Mouse (Mus musculus): ENCODE data around the gene P2rx5. TPM values are rescaled to one million over a fixed set of nuclear protein-coding genes. Genes with fewer than 3 reads are reported as not detected.

Gene P2rx5
- polyA plus RNA-seq, 1 experiment from 2014 or later: 0.41 TPM

DNA sequence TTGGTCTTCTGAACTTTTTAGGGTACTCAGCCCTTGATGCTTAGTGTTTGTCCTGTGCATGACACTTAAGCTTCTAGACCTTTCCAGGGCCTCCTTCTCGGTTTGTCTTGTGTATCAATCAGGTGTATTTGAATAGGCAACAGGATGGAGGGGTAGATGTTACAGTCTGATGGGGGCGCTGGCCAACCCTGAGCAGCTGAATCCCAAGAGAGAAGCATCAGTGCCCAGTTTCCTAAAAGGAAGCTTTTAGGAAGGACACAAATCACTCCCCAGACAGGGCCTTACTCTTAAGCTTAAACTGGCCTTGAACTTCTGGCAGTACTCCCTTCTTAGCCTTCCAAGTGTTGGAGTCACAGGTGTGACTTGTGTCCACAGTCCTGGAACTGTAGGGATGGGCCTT lies 17.7 kb downstream of the P2rx5 start:
- Histone ChIP-seq H3K27me3 (ENCODE audit: insufficient read depth, poor library complexity, severe bottlenecking) (no peaks in the 10 kb centered on the region), H3K4me1 (peaks cover 25% of the 10 kb centered on the region), H3K27ac (peak overlapping the region; percentile 97), H3K4me3 (peak overlapping the region; percentile 97), H3K36me3 (peaks cover 35% of the 10 kb centered on the region), H3K9me3 (no peaks in the 10 kb centered on the region)
- 3% methylated on average over 2 of the region's 2 CpGs for WGBS
- no peak for DNase-seq (ENCODE audit: low spot score)

DNA sequence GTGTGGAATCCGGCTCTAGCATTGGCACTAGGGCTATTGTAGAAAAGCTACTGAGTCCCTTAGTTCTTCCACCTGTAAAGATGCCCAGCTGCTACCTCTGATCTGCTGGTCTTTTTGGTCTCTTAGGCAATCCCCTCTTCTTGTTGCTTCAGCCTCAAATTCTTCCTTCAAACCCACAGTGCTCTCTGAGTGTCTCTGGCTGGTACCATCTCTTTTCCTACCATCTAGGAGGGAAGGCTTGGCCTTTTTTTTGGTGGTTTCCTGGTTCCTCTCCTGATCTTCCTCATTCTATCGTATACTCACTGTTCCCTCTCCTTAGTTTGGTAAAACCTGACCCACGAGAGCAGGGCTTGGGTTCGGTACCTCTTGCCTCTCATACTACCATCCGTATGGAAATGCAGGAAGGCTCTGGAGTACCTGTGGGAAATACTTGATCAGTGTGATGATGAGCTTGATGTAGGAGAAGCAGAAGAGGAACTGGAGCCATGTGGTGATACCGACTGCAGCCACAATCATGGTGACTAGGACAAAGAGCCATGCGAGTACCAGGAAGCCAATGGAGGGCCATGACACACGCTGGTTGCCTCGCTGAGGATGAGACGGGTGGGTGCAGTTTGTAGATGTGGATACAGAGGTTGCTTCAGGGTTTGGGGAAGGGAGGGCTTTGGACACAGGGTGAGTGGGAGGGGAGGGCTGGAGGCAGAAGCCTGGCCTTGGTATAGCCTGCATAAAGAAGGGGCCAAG lies 25.8 kb downstream of the P2rx5 start:
- WGBS: 89% methylated on average over 10 of the region's 10 CpGs
- Histone ChIP-seq H3K27me3 (ENCODE audit: insufficient read depth, poor library complexity, severe bottlenecking) (no peaks in the 10 kb centered on the region), H3K27ac (no peak overlapping the region), H3K4me1 (no peaks in the 10 kb centered on the region), H3K4me3 (no peak overlapping the region), H3K9me3 (no peaks in the 10 kb centered on the region), H3K36me3 (peaks cover 72% of the 10 kb centered on the region)
- DNase-seq (ENCODE audit: low spot score): no peak

DNA sequence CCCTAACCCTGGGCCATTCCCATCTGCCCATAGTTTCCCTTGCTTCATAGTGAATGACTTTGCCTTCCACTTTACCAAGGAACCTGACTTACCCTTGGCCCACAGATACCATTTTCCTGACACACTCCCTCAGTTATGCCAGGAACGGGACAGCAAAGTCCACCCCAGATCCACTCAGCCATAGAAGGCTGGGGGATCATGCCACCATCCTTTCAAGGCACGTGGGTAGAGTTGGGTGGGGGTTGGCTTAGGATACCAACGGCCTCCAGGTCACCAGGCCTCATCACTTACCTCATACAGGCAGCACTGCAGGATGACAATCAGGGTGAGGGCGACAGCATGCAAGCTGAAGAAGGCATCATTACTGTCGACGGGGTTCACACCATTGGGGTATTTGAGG lies 27.0 kb downstream of the P2rx5 start:
- 84% methylated on average over 6 of the region's 6 CpGs for WGBS
- Histone ChIP-seq H3K9me3 (no peaks in the 10 kb centered on the region), H3K4me3 (no peak overlapping the region), H3K27ac (no peak overlapping the region), H3K36me3 (peaks cover 77% of the 10 kb centered on the region), H3K27me3 (ENCODE audit: insufficient read depth, poor library complexity, severe bottlenecking) (no peaks in the 10 kb centered on the region), H3K4me1 (no peaks in the 10 kb centered on the region)
- DNase-seq (ENCODE audit: low spot score): no peak

DNA sequence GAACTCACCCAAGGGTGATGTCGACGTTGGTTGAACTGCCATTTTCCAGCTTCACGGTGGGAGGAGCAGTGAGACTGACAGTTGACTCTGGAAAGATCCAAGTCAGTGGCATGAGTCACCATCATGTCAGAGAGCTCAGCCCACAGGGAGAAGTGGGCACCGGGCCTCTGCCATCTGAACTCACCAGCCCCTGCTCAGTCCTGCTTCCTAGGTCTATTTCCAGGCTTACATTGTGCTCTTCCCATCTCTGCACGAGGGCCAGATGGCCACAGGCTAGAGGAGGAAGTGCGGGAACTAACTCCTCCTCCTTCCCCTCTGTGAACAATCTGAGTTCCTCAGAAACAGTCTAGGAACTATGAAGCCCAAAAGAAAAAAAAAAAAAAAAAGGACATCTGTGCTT lies 32.8 kb downstream of the P2rx5 start:
- Histone ChIP-seq H3K27me3 (ENCODE audit: insufficient read depth, poor library complexity, severe bottlenecking) (no peaks in the 10 kb centered on the region), H3K4me3 (no peak overlapping the region), H3K27ac (no peak overlapping the region), H3K4me1 (peaks cover 4% of the 10 kb centered on the region; the same call in 1 of the 2 replicates), H3K36me3 (peaks cover 38% of the 10 kb centered on the region), H3K9me3 (no peaks in the 10 kb centered on the region)
- no peak for DNase-seq (ENCODE audit: low spot score)
- 75% methylated on average over 6 of the region's 6 CpGs for WGBS

DNA sequence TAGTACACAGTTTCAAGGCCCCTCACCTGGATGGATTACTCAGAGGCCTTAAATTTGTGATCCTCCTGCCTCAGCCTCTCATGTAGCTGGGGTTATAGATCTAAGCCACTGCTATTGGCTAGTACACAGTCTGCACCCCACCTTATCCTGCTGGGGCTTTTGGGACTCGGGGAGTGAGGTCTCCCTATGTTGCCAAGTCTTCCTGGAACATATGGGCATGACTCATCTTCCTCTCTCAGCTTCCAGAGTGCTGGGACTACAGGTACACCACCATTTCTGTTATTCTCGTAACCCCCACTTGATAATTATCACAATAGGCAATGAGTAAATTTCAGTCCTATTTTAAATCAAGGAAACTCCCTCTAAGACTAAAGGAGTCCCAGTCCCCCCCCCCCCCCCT lies 34.2 kb downstream of the P2rx5 start:
- H3K4me1 ChIP-seq: peaks cover 6% of the 10 kb centered on the region; the same call in 1 of the 2 replicates
- no peak overlapping the region for H3K4me3 ChIP-seq
- H3K27me3 ChIP-seq (ENCODE audit: insufficient read depth, poor library complexity, severe bottlenecking): no peaks in the 10 kb centered on the region
- peaks cover 28% of the 10 kb centered on the region for H3K36me3 ChIP-seq
- DNase-seq (ENCODE audit: low spot score): no peak
- no peaks in the 10 kb centered on the region for H3K9me3 ChIP-seq
- H3K27ac ChIP-seq: no peak overlapping the region
- 78% methylated on average over 2 of the region's 2 CpGs for WGBS

DNA sequence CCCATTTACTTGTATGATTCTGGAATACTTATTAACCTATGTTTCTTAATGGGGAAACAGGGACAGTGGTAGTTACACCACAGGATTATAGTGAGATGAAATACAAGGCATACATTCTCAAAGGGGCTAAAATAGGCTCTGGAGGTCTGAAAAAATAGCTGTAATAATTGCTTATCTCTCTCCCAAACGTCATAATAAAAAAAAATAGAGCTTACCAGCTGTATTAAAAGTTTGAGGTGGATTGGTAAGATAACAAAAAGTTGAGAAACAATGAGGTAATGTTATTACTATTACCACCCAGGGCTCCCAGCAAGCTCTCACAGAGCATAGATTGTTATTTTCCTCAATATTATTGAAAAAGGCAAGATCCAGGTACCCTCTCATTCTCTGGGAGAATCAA lies 38.0 kb downstream of the P2rx5 start:
- Histone ChIP-seq H3K9me3 (no peaks in the 10 kb centered on the region), H3K36me3 (0 out of 2 replicates have a peak, but pooled peaks cover 7% of the 10 kb centered on the region), H3K4me3 (peak overlapping the region; percentile 87), H3K27me3 (ENCODE audit: insufficient read depth, poor library complexity, severe bottlenecking) (no peaks in the 10 kb centered on the region), H3K27ac (peak overlapping the region; percentile 87), H3K4me1 (peaks cover 12% of the 10 kb centered on the region; the same call in 1 of the 2 replicates)
- WGBS: 7% methylated on average over 1 of the region's 1 CpGs
- DNase-seq (ENCODE audit: low spot score): no peak

DNA sequence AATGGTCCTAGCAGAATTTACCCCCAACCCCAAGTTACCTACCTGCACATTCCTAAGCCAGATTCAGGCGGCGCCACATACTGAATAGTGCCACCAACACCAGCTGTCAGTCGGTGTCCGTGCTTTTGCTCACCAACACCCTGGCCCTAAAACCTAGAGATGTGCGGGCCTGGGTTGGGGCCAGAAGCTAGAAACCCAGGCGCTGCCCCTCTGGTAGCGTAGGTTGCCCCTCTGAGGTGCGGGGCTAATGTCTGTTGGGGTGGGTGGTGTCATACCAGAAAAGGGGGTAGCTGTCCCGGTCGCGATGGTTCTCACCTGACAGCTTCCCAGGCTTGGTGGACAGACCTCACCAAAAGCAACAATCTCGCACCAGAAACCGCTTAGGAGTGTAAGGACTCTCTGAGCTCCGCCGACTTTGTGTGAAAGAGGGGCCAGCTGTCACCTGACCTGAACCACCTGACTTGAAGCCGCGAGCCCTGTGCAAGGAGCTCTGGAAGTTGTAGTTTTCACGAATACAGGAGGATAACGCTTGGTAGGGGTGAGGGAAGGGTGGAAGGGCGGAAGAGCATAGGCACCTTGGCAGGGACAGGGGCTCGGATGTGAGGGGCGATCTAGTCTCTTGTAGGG lies 38.5 kb downstream of the P2rx5 start, which contains the start of gene Ctns:
Gene Ctns (minus strand): TSS at position 440 of the 627 bp plus-strand sequence.
- H3K4me3 ChIP-seq: peak within 1 kb of the TSS; percentile 87
- WGBS: 2% methylated on average over 22 of the region's 22 CpGs
- peak; percentile 97 for DNase-seq (ENCODE audit: low spot score)
- H3K9me3 ChIP-seq: no peaks in the 10 kb centered on the region
- no peaks in the 10 kb centered on the region for H3K27me3 ChIP-seq (ENCODE audit: insufficient read depth, poor library complexity, severe bottlenecking)
- H3K36me3 ChIP-seq: 0 out of 2 replicates have a peak, but pooled peaks cover 7% of the 10 kb centered on the region
- peaks cover 12% of the 10 kb centered on the region; the same call in 1 of the 2 replicates for H3K4me1 ChIP-seq
- H3K27ac ChIP-seq: peak within 1 kb of the TSS; percentile 87

DNA sequence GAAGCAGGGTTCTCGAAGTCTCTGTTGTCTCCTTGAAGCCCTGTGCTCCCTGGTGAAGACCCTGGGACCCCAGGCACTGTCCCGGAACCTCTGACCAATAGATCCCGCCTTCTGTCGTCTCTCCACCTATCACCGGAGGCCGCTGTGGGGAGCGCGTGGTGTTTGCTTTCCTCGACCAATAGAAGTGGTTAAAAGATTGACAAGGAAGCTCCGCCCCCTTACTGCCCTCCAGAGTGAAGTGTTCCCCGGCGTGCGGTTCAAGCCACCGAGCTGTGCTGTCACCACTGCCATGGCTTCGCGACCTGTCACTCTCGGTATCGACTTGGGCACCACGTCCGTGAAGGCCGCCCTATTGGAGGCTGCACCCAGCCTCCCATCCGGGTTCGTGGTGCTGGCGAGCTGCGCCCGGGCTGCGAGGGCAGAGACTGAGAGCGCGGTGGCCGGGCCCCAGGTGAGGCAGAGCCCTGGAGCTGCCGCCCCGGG lies 39.0 kb downstream of the P2rx5 start, which contains the start of gene Shpk:
Gene Shpk (plus strand): TSS at position 231 of the 483 bp plus-strand sequence.
- Histone ChIP-seq H3K4me1 (peaks cover 12% of the 10 kb centered on the region; the same call in 1 of the 2 replicates), H3K4me3 (peak within 1 kb of the TSS; percentile 87), H3K27me3 (ENCODE audit: insufficient read depth, poor library complexity, severe bottlenecking) (no peaks in the 10 kb centered on the region), H3K36me3 (0 out of 2 replicates have a peak, but pooled peaks cover 6% of the 10 kb centered on the region), H3K9me3 (no peaks in the 10 kb centered on the region), H3K27ac (peak within 1 kb of the TSS; percentile 87)
- peak; percentile 98 for DNase-seq (ENCODE audit: low spot score)
- under 1% methylated on average over 32 of the region's 32 CpGs for WGBS

DNA sequence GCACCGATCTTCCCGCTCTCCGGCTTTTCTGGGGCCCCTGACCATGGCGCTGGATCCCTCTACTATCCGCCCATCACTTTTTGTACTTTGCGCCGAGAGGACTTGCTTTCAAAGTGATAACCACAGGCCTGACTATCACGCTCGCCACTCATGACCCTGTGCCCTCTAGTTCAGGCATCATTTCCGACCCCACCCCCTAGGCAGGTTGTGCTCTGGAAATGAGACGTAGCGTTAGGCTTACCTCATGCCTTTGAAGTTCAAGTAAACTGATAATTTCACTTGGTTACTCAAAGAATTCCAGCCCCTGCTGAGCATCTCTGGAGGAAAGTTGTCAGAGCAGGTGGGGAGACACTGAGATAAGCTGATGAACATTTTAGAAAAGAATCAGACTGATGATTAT lies 39.7 kb downstream of the P2rx5 start:
- 0 out of 2 replicates have a peak, but pooled peaks cover 4% of the 10 kb centered on the region for H3K36me3 ChIP-seq
- WGBS: 3% methylated on average over 12 of the region's 12 CpGs
- no peaks in the 10 kb centered on the region for H3K9me3 ChIP-seq
- DNase-seq (ENCODE audit: low spot score): no peak
- no peaks in the 10 kb centered on the region for H3K27me3 ChIP-seq (ENCODE audit: insufficient read depth, poor library complexity, severe bottlenecking)
- H3K4me1 ChIP-seq: peaks cover 12% of the 10 kb centered on the region; the same call in 1 of the 2 replicates
- H3K27ac ChIP-seq: peak overlapping the region; percentile 87; the same call in 1 of the 2 replicates
- peak overlapping the region; percentile 87 for H3K4me3 ChIP-seq

DNA sequence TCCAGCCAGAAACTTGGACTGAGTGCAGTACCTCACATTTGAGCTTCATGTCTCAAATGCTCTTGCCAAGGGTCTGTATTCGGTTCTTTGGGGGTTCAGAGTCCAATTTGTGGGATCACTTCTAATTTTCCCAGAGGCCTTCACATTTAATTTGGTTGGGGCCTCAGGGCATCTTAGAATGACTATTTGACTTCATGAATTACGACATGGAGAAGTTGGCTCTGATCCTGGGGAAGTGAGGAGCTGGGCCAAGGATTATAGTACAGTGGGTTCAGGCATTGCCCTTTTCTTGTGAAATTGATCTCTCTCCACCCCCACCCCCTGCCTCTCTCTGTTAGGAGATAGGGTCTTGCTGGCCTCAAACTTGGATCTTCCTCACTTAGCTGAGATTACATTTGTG lies 40.8 kb downstream of the P2rx5 start:
- no peak for DNase-seq (ENCODE audit: low spot score)
- Histone ChIP-seq H3K9me3 (no peaks in the 10 kb centered on the region), H3K4me1 (peaks cover 12% of the 10 kb centered on the region; the same call in 1 of the 2 replicates), H3K36me3 (no peaks in the 10 kb centered on the region), H3K27me3 (ENCODE audit: insufficient read depth, poor library complexity, severe bottlenecking) (no peaks in the 10 kb centered on the region), H3K4me3 (no peak overlapping the region), H3K27ac (no peak overlapping the region)
- 79% methylated on average over 2 of the region's 2 CpGs for WGBS

DNA sequence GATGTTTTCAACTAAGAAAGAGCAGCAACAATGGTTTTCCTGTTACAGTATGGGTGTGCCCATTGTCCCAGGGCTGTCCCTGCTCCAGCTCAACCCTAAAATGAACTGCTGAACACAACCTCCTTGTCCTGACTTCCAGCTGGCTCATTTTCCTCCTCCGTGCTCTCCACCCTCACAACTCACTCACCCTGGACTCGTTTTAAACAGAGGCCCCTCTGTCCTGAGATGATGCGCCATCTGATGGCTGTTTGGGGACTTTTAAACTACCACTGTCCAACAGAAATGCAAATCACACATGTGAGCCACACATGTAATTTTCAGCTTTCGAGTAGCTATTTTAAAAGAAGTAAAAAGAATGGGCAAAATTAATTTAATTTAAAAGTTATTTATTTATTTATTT lies 41.4 kb downstream of the P2rx5 start:
- WGBS: 35% methylated on average over 4 of the region's 4 CpGs
- no peaks in the 10 kb centered on the region for H3K9me3 ChIP-seq

DNA sequence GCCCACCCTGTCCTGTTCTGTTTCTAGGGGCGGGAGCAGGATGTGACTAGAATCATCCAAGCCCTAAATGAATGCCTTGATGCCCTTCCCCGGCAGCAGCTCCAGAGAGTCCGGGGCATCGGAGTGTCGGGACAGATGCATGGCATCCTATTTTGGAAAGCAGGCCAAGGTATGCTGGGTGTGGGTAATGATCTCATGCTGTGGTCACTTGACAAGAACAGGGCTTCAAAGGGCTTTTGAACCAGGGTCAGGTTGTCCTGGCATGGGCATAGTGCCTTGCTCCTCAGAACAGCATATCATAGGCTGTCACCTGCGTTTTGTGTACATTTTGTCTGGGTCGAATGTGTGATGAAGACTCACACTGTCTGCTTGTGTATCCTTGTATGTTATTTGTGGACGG lies 43.7 kb downstream of the P2rx5 start:
- DNase-seq (ENCODE audit: low spot score): no peak
- 84% methylated on average over 8 of the region's 8 CpGs for WGBS
- Histone ChIP-seq H3K36me3 (no peaks in the 10 kb centered on the region), H3K27me3 (ENCODE audit: insufficient read depth, poor library complexity, severe bottlenecking) (no peaks in the 10 kb centered on the region), H3K9me3 (no peaks in the 10 kb centered on the region), H3K4me1 (peaks cover 6% of the 10 kb centered on the region; the same call in 1 of the 2 replicates), H3K4me3 (no peak overlapping the region), H3K27ac (no peak overlapping the region)

More for the DNA sequence above, 41.4 kb downstream of the P2rx5 start:
- Histone ChIP-seq H3K4me3 (no peak overlapping the region), H3K4me1 (peaks cover 12% of the 10 kb centered on the region; the same call in 1 of the 2 replicates), H3K27ac (no peak overlapping the region), H3K27me3 (ENCODE audit: insufficient read depth, poor library complexity, severe bottlenecking) (no peaks in the 10 kb centered on the region), H3K36me3 (no peaks in the 10 kb centered on the region)
- no peak for DNase-seq (ENCODE audit: low spot score)

DNA sequence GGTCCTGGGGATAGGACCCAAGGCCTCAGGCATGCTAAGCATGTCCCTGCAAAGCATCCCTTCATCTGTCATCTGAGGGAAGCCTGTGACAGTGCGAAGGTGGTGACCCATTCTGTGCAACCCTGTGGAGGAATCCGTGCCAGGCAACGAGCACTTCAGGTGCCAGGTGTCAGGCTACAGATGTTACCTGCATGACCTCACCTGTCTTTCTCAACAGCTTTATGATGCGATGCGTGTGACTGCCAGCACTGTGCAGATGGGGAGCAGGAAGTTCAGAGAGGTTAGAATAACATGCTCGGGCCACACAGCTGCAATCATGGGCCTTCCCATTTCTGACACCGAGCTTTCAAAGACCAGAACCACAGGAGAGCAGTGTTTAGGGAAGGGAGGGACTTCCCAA lies 45.0 kb downstream of the P2rx5 start:
- Histone ChIP-seq H3K27me3 (ENCODE audit: insufficient read depth, poor library complexity, severe bottlenecking) (no peaks in the 10 kb centered on the region), H3K4me1 (no peaks in the 10 kb centered on the region), H3K36me3 (no peaks in the 10 kb centered on the region), H3K27ac (no peak overlapping the region), H3K4me3 (no peak overlapping the region), H3K9me3 (no peaks in the 10 kb centered on the region)
- WGBS: 68% methylated on average over 7 of the region's 7 CpGs
- DNase-seq (ENCODE audit: low spot score): no peak

Data from heart, embryonic 10.5 days (tissue).